Mouse (Mus musculus) forebrain, embryonic 13.5 days (tissue): ENCODE data around the gene Ablim1. TPM values are rescaled to one million over a fixed set of nuclear protein-coding genes. Genes with fewer than 3 reads are reported as not detected.

Source experiments
- ATAC-seq: fragments of 200-750 bp; cut with Nextera tagmentation; 2 replicates; pipeline ENCODE4 v1.8.0; 2017
- H3K27ac ChIP-seq: fragments of 300-500 bp; sonication (generic); 2 replicates; pipeline ENCODE4 v1.5.1; 2015; ENCODE audit warnings: inconsistent platforms, mild to moderate bottlenecking, moderate library complexity
- H3K27me3 ChIP-seq: fragments of 300-500 bp; sonication (generic); 2 replicates; pipeline ENCODE4 v1.6.1; 2015; ENCODE audit warnings: mild to moderate bottlenecking, inconsistent platforms
- H3K36me3 ChIP-seq: fragments of 300-500 bp; sonication (generic); 2 replicates; pipeline ENCODE4 v1.6.1; 2015; ENCODE audit warnings: mild to moderate bottlenecking, inconsistent platforms; ENCODE audit not compliant: poor library complexity, severe bottlenecking
- H3K4me1 ChIP-seq: fragments of 300-500 bp; sonication (generic); 2 replicates; pipeline ENCODE4 v1.6.1; 2015; ENCODE audit warnings: inconsistent platforms
- H3K4me2 ChIP-seq: fragments of 300-500 bp; sonication (generic); 2 replicates; pipeline ENCODE4 v1.6.1; 2015; ENCODE audit warnings: inconsistent platforms, mild to moderate bottlenecking, moderate library complexity
- H3K4me3 ChIP-seq: fragments of 300-500 bp; sonication (generic); 2 replicates; pipeline ENCODE4 v1.5.1; 2015; ENCODE audit warnings: mild to moderate bottlenecking, inconsistent platforms
- H3K9ac ChIP-seq: fragments of 300-500 bp; sonication (generic); 2 replicates; pipeline ENCODE4 v1.6.1; 2015; ENCODE audit warnings: mild to moderate bottlenecking, inconsistent platforms
- H3K9me3 ChIP-seq: fragments of 300-500 bp; sonication (generic); replicated peaks from 2 replicates; pipeline ENCODE4 v1.6.1; 2016; ENCODE audit warnings: inconsistent platforms
- WGBS: fragments of 180-500 bp; shearing (Covaris S2); methylation state at CpG from one replicate; pipeline ENCODE4 v1.1.7; 2015; 5-methylcytosine and 5-hydroxymethylcytosine counted together
- polyA plus RNA-seq: library from polyadenylated mRNA; unstranded; fragments of >200 nt; fragmentation: Nextera tagmentation; extraction: Ambion mirVana; gene quantifications from 2 replicates; pipeline ENCODE4 v1.2.1, GENCODE M21; 2015

The Ablim1 gene
- polyA plus RNA-seq, 1 experiment from 2014 or later = 16.5 TPM

GRCm38 (mm10) chr19:57088804-57089369 lies 225.8 kb downstream of the Ablim1 start:
- Histone ChIP-seq H3K27me3 (no peaks in the 10 kb centered on the region), H3K36me3 (peaks cover 3% of the 10 kb centered on the region; the same call in 1 of the 2 replicates), H3K4me3 (no peak overlapping the region), H3K4me2 (no peak overlapping the region), H3K9me3 (peaks cover 4% of the 10 kb centered on the region; the same call in 1 of the 2 replicates), H3K4me1 (peaks cover 5% of the 10 kb centered on the region; the same call in 1 of the 2 replicates), H3K9ac (no peak overlapping the region), H3K27ac (no peak overlapping the region)
- 58% methylated on average over 2 of the region's 2 CpGs for WGBS
- no peak for ATAC-seq

- 96% methylated on average over 5 of the region's 5 CpGs for WGBS
- Histone ChIP-seq H3K36me3 (peaks cover 3% of the 10 kb centered on the region; the same call in 1 of the 2 replicates), H3K9me3 (peaks cover 4% of the 10 kb centered on the region; the same call in 1 of the 2 replicates), H3K27me3 (0 out of 2 replicates have a peak, but pooled peaks cover 3% of the 10 kb centered on the region), H3K27ac (no peak overlapping the region), H3K4me3 (no peak overlapping the region), H3K4me1 (peaks cover 12% of the 10 kb centered on the region), H3K9ac (no peak overlapping the region), H3K4me2 (no peak overlapping the region)
- no peak for ATAC-seq
These were observed 230.1 kb downstream of the Ablim1 start for GRCm38 (mm10) chr19:57084520-57085166.

DNA sequence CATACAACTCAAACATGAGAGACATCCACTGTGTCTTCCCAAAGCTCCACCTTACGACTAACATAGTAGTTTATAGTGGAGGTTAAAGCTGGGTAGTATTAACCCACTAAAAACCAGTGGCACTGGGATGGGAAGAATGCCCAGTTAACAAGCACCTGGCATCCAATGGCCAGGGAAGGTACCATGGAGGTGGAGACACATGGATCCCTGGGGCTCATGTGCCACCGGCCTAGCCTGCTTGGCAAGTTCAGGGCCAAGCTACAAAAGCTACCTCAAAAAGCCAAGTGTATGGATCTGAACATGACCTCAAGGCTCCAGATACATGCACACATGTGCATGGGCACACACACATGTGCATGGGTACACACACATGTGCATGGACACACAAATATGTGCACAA lies 230.8 kb downstream of the Ablim1 start:
- Histone ChIP-seq H3K4me2 (no peak overlapping the region), H3K27ac (no peak overlapping the region), H3K9me3 (peaks cover 4% of the 10 kb centered on the region; the same call in 1 of the 2 replicates), H3K36me3 (peaks cover 3% of the 10 kb centered on the region; the same call in 1 of the 2 replicates), H3K4me1 (peaks cover 17% of the 10 kb centered on the region), H3K4me3 (no peak overlapping the region), H3K9ac (no peak overlapping the region), H3K27me3 (0 out of 2 replicates have a peak, but pooled peaks cover 3% of the 10 kb centered on the region)
- ATAC-seq = no peak
- WGBS = 99% methylated on average over 2 of the region's 2 CpGs

GRCm38 (mm10) chr19:57083183-57083555 lies 231.6 kb downstream of the Ablim1 start:
- Histone ChIP-seq H3K4me1 (peaks cover 24% of the 10 kb centered on the region), H3K27me3 (0 out of 2 replicates have a peak, but pooled peaks cover 3% of the 10 kb centered on the region), H3K36me3 (peaks cover 3% of the 10 kb centered on the region; the same call in 1 of the 2 replicates), H3K9ac (no peak overlapping the region), H3K4me3 (no peak overlapping the region), H3K27ac (no peak overlapping the region), H3K4me2 (no peak overlapping the region), H3K9me3 (peaks cover 4% of the 10 kb centered on the region; the same call in 1 of the 2 replicates)
- 64% methylated on average over 10 of the region's 10 CpGs for WGBS
- ATAC-seq = no peak

DNA sequence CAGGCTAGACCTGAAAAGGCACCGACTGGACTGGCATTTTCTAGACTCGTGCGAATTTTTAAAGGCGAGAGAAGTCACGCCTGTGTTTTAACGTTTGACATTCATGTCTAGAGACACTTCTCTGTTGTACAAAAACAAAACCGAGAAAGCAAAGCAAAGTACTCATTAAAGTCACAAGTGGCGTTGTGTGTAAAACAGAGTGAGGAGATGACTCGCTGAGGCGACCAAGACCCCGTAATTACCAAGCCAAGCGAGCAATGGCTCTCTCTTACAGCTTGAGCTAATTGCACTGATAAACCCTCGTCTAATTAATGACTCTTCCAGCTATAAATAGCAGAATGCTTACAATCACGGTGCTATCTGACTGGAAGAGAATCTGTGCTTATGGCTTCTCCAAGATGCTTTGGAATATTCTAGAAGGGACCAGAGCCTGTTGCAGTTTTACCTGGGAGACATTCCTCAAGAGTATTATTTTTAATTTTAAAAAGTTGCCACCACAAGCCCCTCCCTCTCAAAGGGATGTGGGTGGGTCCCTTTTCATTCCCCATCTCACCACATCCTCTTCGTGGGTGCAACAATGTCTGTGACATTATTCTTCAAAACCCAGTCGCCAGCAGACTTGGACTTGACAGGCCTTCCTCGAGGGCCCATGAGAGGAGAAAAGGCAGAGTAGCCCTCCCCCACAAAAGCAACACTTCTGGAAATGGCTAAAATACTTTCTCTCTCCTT lies 232.1 kb downstream of the Ablim1 start:
- Histone ChIP-seq H3K9me3 (peaks cover 4% of the 10 kb centered on the region; the same call in 1 of the 2 replicates), H3K4me3 (no peak overlapping the region), H3K4me2 (no peak overlapping the region), H3K36me3 (peaks cover 3% of the 10 kb centered on the region; the same call in 1 of the 2 replicates), H3K4me1 (peaks cover 29% of the 10 kb centered on the region), H3K27me3 (0 out of 2 replicates have a peak, but pooled peaks cover 3% of the 10 kb centered on the region), H3K27ac (no peak overlapping the region), H3K9ac (no peak overlapping the region)
- 34% methylated on average over 17 of the region's 17 CpGs for WGBS
- ATAC-seq = no peak

DNA sequence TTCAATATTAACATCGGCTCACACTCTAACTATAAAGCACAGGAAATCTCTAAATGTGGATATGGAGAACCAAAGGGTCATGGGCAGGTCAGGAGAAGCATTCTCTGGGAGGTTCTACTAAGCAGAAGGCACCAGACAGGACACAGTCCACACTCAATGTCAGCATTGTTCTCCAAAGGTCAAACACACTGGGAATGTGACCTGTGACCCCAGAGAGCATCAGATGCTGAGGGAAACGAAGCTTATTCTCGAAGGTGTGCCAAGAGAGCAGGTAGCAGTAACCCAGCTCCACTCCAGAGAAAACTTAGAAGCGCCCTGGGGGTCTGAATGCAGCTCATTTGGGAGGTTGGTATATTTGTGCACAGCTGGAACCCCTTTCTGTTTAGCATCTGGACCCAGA lies 233.2 kb downstream of the Ablim1 start:
- H3K4me3 ChIP-seq = no peak overlapping the region
- 0 out of 2 replicates have a peak, but pooled peaks cover 3% of the 10 kb centered on the region for H3K27me3 ChIP-seq
- H3K27ac ChIP-seq = no peak overlapping the region
- 72% methylated on average over 4 of the region's 4 CpGs for WGBS
- H3K9ac ChIP-seq = no peak overlapping the region
- H3K4me2 ChIP-seq = no peak overlapping the region
- H3K36me3 ChIP-seq = peaks cover 3% of the 10 kb centered on the region; the same call in 1 of the 2 replicates
- H3K9me3 ChIP-seq = peaks cover 4% of the 10 kb centered on the region; the same call in 1 of the 2 replicates
- ATAC-seq = no peak
- peaks cover 37% of the 10 kb centered on the region for H3K4me1 ChIP-seq

- no peak overlapping the region for H3K27ac ChIP-seq
- no peaks in the 10 kb centered on the region for H3K9me3 ChIP-seq
- no peak overlapping the region for H3K4me2 ChIP-seq
- H3K36me3 ChIP-seq = no peaks in the 10 kb centered on the region
- 94% methylated on average over 3 of the region's 3 CpGs for WGBS
- ATAC-seq = no peak
- peaks cover 37% of the 10 kb centered on the region for H3K4me1 ChIP-seq
- peaks cover 3% of the 10 kb centered on the region; the same call in 1 of the 2 replicates for H3K27me3 ChIP-seq
- no peak overlapping the region for H3K9ac ChIP-seq
- no peak overlapping the region for H3K4me3 ChIP-seq
These were observed 235.1 kb downstream of the Ablim1 start for GRCm38 (mm10) chr19:57079606-57079981.

DNA sequence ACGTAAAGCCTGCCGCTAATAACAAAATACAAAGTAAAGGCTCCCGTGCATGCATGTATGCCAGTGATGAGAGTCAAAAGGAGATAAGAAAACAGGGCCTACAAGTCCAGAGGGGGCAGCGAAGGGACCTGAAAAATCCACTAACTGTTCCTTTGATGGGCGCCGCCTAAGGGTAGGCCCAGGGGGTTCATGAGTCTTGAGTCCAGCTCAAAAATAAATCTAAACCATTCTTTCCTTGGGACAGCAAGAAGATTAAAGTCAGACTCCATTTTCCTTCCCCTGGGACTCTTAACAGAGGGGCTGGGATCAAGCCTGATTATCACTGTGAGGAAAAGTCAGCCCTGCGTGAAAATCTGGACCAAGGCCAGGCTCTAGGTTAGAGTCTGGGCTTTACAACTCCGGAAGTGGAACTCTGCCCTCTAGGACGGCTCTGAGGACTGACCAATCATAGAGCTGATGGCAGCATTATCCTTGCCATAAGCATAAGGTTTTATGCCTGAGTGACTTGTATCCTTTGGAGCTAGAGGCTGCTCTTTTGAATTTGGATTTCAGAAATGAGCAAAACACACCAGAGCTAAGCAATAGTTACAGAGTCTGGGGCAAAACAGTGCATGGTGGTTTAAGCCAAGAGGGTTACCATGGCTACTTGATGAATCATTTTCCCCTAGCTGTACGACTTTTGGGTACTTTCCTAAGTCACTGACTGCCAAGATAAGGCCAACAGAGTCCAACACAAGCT lies 235.7 kb downstream of the Ablim1 start:
- H3K4me2 ChIP-seq = peak overlapping the region; percentile 35
- H3K27ac ChIP-seq = peak overlapping the region; percentile 48; the same call in 1 of the 2 replicates
- ATAC-seq = peak; percentile 39; the same call in 1 of the 2 replicates

GRCm38 (mm10) chr19:57077826-57078699 lies 236.7 kb downstream of the Ablim1 start:
- no peaks in the 10 kb centered on the region for H3K9me3 ChIP-seq
- peaks cover 36% of the 10 kb centered on the region for H3K4me1 ChIP-seq
- H3K9ac ChIP-seq = 0 out of 2 replicates have a peak overlapping the region, but pooled peaks have one; percentile 28
- H3K36me3 ChIP-seq = no peaks in the 10 kb centered on the region
- H3K4me3 ChIP-seq = no peak overlapping the region
- peak overlapping the region; percentile 70 for H3K27ac ChIP-seq
- peak; percentile 60 for ATAC-seq
- peaks cover 3% of the 10 kb centered on the region; the same call in 1 of the 2 replicates for H3K27me3 ChIP-seq
- H3K4me2 ChIP-seq = peak overlapping the region; percentile 35
- 10% methylated on average over 13 of the region's 13 CpGs for WGBS

More for the DNA sequence above, 235.7 kb downstream of the Ablim1 start:
- no peaks in the 10 kb centered on the region for H3K36me3 ChIP-seq
- H3K4me3 ChIP-seq = no peak overlapping the region
- H3K27me3 ChIP-seq = peaks cover 3% of the 10 kb centered on the region; the same call in 1 of the 2 replicates
- peaks cover 37% of the 10 kb centered on the region for H3K4me1 ChIP-seq
- WGBS = 26% methylated on average over 10 of the region's 10 CpGs
- H3K9me3 ChIP-seq = no peaks in the 10 kb centered on the region
- no peak overlapping the region for H3K9ac ChIP-seq

GRCm38 (mm10) chr19:57073450-57073849 lies 241.3 kb downstream of the Ablim1 start:
- 92% methylated on average over 4 of the region's 4 CpGs for WGBS
- H3K9ac ChIP-seq = no peak overlapping the region
- no peak overlapping the region for H3K4me2 ChIP-seq
- ATAC-seq = no peak
- no peaks in the 10 kb centered on the region for H3K9me3 ChIP-seq
- H3K36me3 ChIP-seq = no peaks in the 10 kb centered on the region
- H3K27ac ChIP-seq = no peak overlapping the region
- H3K4me1 ChIP-seq = peaks cover 16% of the 10 kb centered on the region
- no peak overlapping the region for H3K4me3 ChIP-seq
- H3K27me3 ChIP-seq = no peaks in the 10 kb centered on the region; the same call in 1 of the 2 replicates
